Comparison of ENCODE assay signal across 22 mouse cellular contexts in the genomic region with DNA sequence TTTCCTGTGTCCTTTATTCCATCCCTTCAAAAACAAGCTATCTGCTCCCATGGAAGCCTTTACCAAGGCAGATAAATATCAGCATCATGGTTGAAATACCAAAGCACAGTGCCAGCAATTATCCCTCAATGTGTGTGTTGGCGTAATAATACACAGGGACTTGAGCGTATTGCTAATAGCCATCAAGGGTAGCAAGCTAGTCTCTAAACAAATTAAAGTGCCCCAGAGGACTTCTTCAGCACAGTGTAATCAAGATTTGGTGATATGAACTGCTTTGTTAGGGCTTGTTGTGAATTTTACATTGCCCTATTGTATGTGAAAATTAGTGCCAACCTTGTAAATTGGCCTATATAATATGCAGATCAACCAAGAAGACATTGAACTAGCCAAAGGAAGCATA.
DNase-seq lines count a peak whose midpoint lies in the region; ATAC-seq and TF ChIP-seq lines count a peak whose summit lies in the region.
"Had no signal": no experiment of that assay in that cellular context is flagged by ENCODE, and none has a peak within 500 bp of the region (broad histone marks: within the 10 kb centered on the region; RNA-seq: fewer than 3 reads in every experiment).

No protein-coding gene starts in this region.

- H3K27me3 ChIP-seq in embryonic facial prominence, embryonic 14.5 days (replicated peaks; ENCODE audit: control insufficient read depth, insufficient read depth, low read length), result no peaks in the 10 kb centered on the region
- no peaks in the 10 kb centered on the region for H3K27me3 ChIP-seq in embryonic facial prominence, embryonic 10.5 days (replicated peaks; ENCODE audit: low read depth, poor library complexity, severe bottlenecking)
- no peaks in the 10 kb centered on the region for H3K27me3 ChIP-seq in neural tube, embryonic 13.5 days
- no peaks in the 10 kb centered on the region for H3K27me3 ChIP-seq in neural tube, embryonic 14.5 days (ENCODE audit: control insufficient read depth, insufficient read depth, low read length)
- no peaks in the 10 kb centered on the region for H3K27me3 ChIP-seq in neural tube, embryonic 15.5 days (replicated peaks)
- H3K27me3 ChIP-seq in forebrain, embryonic 10.5 days (ENCODE audit: poor library complexity, severe bottlenecking), result no peaks in the 10 kb centered on the region

- H3K27ac ChIP-seq in embryonic facial prominence, embryonic 14.5 days (replicated peaks; ENCODE audit: low read depth, low read length), result no peak overlapping the region
- no peak overlapping the region for H3K27ac ChIP-seq in embryonic facial prominence, embryonic 10.5 days (replicated peaks)
- H3K27ac ChIP-seq in neural tube, embryonic 13.5 days (replicated peaks), result no peak overlapping the region
- H3K27ac ChIP-seq in neural tube, embryonic 14.5 days (ENCODE audit: low read depth, low read length), result no peak overlapping the region
- H3K27ac ChIP-seq in neural tube, embryonic 15.5 days (replicated peaks), result no peak overlapping the region
- no peak overlapping the region for H3K27ac ChIP-seq in forebrain, embryonic 10.5 days

- no peak overlapping the region for H3K9ac ChIP-seq in embryonic facial prominence, embryonic 14.5 days (ENCODE audit: low read depth, low read length)
- H3K9ac ChIP-seq in neural tube, embryonic 13.5 days, result no peak overlapping the region
- no peak overlapping the region for H3K9ac ChIP-seq in neural tube, embryonic 14.5 days (replicated peaks; ENCODE audit: low read depth, low read length)
- H3K9ac ChIP-seq in neural tube, embryonic 15.5 days (replicated peaks), result no peak overlapping the region

- peak; percentile 9; the same call in 1 of the 2 replicates for ATAC-seq in embryonic facial prominence, embryonic 14.5 days (ENCODE audit: low read depth)
- ATAC-seq in neural tube, embryonic 13.5 days (ENCODE audit: low read depth), result peak; percentile 74
- ATAC-seq in neural tube, embryonic 14.5 days (ENCODE audit: low read depth), result peak; percentile 75; the same call in 1 of the 2 replicates
- no peak for ATAC-seq in neural tube, embryonic 15.5 days (ENCODE audit: low FRiP score)
- ATAC-seq: activated CD4-positive, CD25-positive, alpha-beta regulatory T cell, adult 4 months; CD4-positive, CD25-positive, alpha-beta regulatory T cell, adult 4 months; Patski had no signal

- no peak for TF ChIP-seq CTCF in brain, embryonic 14.5 days (IDR thresholded peaks at IDR 0.05; ENCODE audit: borderline replicate concordance, extremely low read depth, insufficient read depth, insufficient read length)

- no peaks in the 10 kb centered on the region for H3K4me1 ChIP-seq in embryonic facial prominence, embryonic 14.5 days (ENCODE audit: control insufficient read depth, insufficient read depth, low read length)
- H3K4me1 ChIP-seq in embryonic facial prominence, embryonic 10.5 days, result no peaks in the 10 kb centered on the region
- peaks cover 5% of the 10 kb centered on the region; the same call in 1 of the 2 replicates for H3K4me1 ChIP-seq in neural tube, embryonic 13.5 days (replicated peaks)
- H3K4me1 ChIP-seq in neural tube, embryonic 14.5 days (ENCODE audit: control insufficient read depth, insufficient read depth, low read length), result no peaks in the 10 kb centered on the region
- H3K4me1 ChIP-seq in neural tube, embryonic 15.5 days, result no peaks in the 10 kb centered on the region
- no peaks in the 10 kb centered on the region for H3K4me1 ChIP-seq in forebrain, embryonic 10.5 days

- no peaks in the 10 kb centered on the region for H3K9me3 ChIP-seq in embryonic facial prominence, embryonic 14.5 days (ENCODE audit: control insufficient read depth, low read length)
- no peaks in the 10 kb centered on the region for H3K9me3 ChIP-seq in embryonic facial prominence, embryonic 10.5 days
- no peaks in the 10 kb centered on the region for H3K9me3 ChIP-seq in neural tube, embryonic 13.5 days
- H3K9me3 ChIP-seq in neural tube, embryonic 14.5 days (ENCODE audit: control insufficient read depth, low read length), result no peaks in the 10 kb centered on the region
- H3K9me3 ChIP-seq in neural tube, embryonic 15.5 days (replicated peaks), result no peaks in the 10 kb centered on the region
- no peaks in the 10 kb centered on the region for H3K9me3 ChIP-seq in forebrain, embryonic 10.5 days
- H3K9me3 ChIP-seq: G1E had no signal

- H3K4me3 ChIP-seq in embryonic facial prominence, embryonic 14.5 days (ENCODE audit: low read depth, low read length), result no peak overlapping the region
- H3K4me3 ChIP-seq in embryonic facial prominence, embryonic 10.5 days, result no peak overlapping the region
- H3K4me3 ChIP-seq in neural tube, embryonic 13.5 days, result no peak overlapping the region
- no peak overlapping the region for H3K4me3 ChIP-seq in neural tube, embryonic 14.5 days (ENCODE audit: low read depth, low read length)
- no peak overlapping the region for H3K4me3 ChIP-seq in neural tube, embryonic 15.5 days (replicated peaks)
- no peak overlapping the region for H3K4me3 ChIP-seq in forebrain, embryonic 10.5 days

- no peak for TF ChIP-seq POLR2A in brain, embryonic 14.5 days (IDR thresholded peaks at IDR 0.05; ENCODE audit: borderline replicate concordance, extremely low read depth, insufficient read depth, insufficient read length, poor library complexity, severe bottlenecking)

- H3K4me2 ChIP-seq in embryonic facial prominence, embryonic 14.5 days (ENCODE audit: low read depth, low read length), result no peak overlapping the region
- no peak overlapping the region for H3K4me2 ChIP-seq in neural tube, embryonic 13.5 days
- no peak overlapping the region for H3K4me2 ChIP-seq in neural tube, embryonic 14.5 days (ENCODE audit: low read depth, low read length)
- H3K4me2 ChIP-seq in neural tube, embryonic 15.5 days, result no peak overlapping the region

- WGBS in embryonic facial prominence, embryonic 14.5 days, result 78% methylated on average over 2 of the region's 2 CpGs
- WGBS in embryonic facial prominence, embryonic 10.5 days, result 85% methylated on average over 2 of the region's 2 CpGs
- 48% methylated on average over 2 of the region's 2 CpGs for WGBS in neural tube, embryonic 13.5 days
- 44% methylated on average over 2 of the region's 2 CpGs for WGBS in neural tube, embryonic 14.5 days
- WGBS in neural tube, embryonic 15.5 days, result 36% methylated on average over 2 of the region's 2 CpGs
- 96% methylated on average over 2 of the region's 2 CpGs for WGBS in forebrain, embryonic 10.5 days

- H3K36me3 ChIP-seq in embryonic facial prominence, embryonic 14.5 days (ENCODE audit: control insufficient read depth, insufficient read depth, low read length), result no peaks in the 10 kb centered on the region
- no peaks in the 10 kb centered on the region for H3K36me3 ChIP-seq in embryonic facial prominence, embryonic 10.5 days (replicated peaks)
- H3K36me3 ChIP-seq in neural tube, embryonic 13.5 days, result no peaks in the 10 kb centered on the region
- H3K36me3 ChIP-seq in neural tube, embryonic 14.5 days (ENCODE audit: control insufficient read depth, insufficient read depth, low read length), result no peaks in the 10 kb centered on the region
- H3K36me3 ChIP-seq in neural tube, embryonic 15.5 days, result no peaks in the 10 kb centered on the region
- H3K36me3 ChIP-seq in forebrain, embryonic 10.5 days (replicated peaks), result no peaks in the 10 kb centered on the region
- H3K36me3 ChIP-seq: G1E had no signal

- DNase-seq in embryonic facial prominence, embryonic 14.5 days (ENCODE audit: low spot score), result peak; percentile 31
- DNase-seq in embryonic facial prominence, embryonic 10.5 days (ENCODE audit: low spot score), result no peak
- DNase-seq in neural tube, embryonic 10.5 days (ENCODE audit: extremely low spot score, low spot score), result no peak
- peak; percentile 13 for DNase-seq in brain, embryonic 14.5 days (ENCODE audit: low read depth)
- DNase-seq in forebrain, embryonic 10.5 days (ENCODE audit: extremely low spot score, low spot score), result no peak
- DNase-seq: adrenal gland, adult 2 months; adrenal gland, adult 8-10 months; adrenal gland, postnatal 10 days; adrenal gland, postnatal 14 days; adrenal gland, postnatal 25 days; adrenal gland, postnatal 36 days; B cell, adult 2 months; cerebellum, adult 11 months; cerebellum, adult 11-12 months; cerebellum, adult 18-20 months had no signal

Comparison
In these comparisons a context has a peak if more than half of its experiments do, and no peak if none do; other contexts are left out.
1. DNase-seq: peak in embryonic facial prominence, embryonic 14.5 days (single experiment) and brain, embryonic 14.5 days (single experiment); none in embryonic facial prominence, embryonic 10.5 days (single experiment), neural tube, embryonic 10.5 days (single experiment) and forebrain, embryonic 10.5 days (single experiment).